Mouse (Mus musculus) megakaryocyte, embryonic 14.5 days (primary cell): ENCODE data around the gene Abca2.

Experiments used
- FLI1 ChIP-seq: IDR thresholded peaks from 2 replicates; pipeline ENCODE4 v1.6.1; 2012; ENCODE audit warnings: low read length, inconsistent platforms, mixed read lengths
- GATA1 ChIP-seq: IDR thresholded peaks from 3 replicates; pipeline ENCODE4 v1.6.1; 2012; ENCODE audit warnings: mixed read lengths, low read length, inconsistent platforms, borderline replicate concordance

DNA sequence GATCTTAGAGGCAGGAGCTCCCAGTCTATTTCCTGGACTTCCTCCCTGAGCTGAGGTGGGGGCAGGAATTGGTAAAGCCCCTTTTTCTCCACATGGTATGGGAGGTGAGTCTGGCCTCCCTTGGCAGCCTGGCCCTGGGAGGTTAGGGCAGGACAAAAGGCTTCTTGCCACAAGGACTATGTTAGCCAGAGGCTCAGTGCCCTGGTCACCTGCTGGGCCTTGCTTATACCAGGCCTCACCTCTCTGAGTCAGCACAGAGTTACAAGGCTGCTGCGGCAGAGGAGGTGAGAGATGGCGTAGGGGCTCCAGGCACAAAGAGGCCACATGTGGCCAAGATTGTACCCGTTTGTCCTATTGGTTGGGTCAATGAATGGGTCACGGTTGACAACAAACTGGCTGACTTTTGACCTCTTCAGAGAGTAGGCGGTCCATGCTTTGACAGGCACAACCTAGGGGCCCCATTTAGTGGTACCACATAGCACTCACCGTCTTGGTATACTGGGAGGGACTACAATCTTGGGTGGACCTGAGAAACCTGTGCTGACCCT is 2.9 kb downstream of the Abca2 start:
- TF ChIP-seq GATA1 (no peak), FLI1 (no peak)
